Mouse (Mus musculus) heart, embryonic 13.5 days (tissue): Measurements from ENCODE around the gene Ttyh3. TPM values are rescaled to one million over a fixed set of nuclear protein-coding genes. Genes with fewer than 3 reads are reported as not detected.

Experiments
- ATAC-seq: fragments of 200-750 bp; cut with Nextera tagmentation; 2 replicates; pipeline ENCODE4 v1.8.0; 2017; ENCODE audit warnings: moderate TSS enrichment; ENCODE audit not compliant: insufficient number of reproducible peaks, low FRiP score, low TSS enrichment; ENCODE audit errors: extremely low read depth
- H3K27ac ChIP-seq: fragments of 300-500 bp; sonication (generic); replicated peaks from 2 replicates; pipeline ENCODE4 v1.5.1; 2015; ENCODE audit warnings: moderate library complexity, mild to moderate bottlenecking, inconsistent platforms
- H3K27me3 ChIP-seq: fragments of 300-500 bp; sonication (generic); replicated peaks from 2 replicates; pipeline ENCODE4 v1.6.1; 2015; ENCODE audit warnings: mild to moderate bottlenecking, inconsistent platforms
- H3K36me3 ChIP-seq: fragments of 300-500 bp; sonication (generic); 2 replicates; pipeline ENCODE4 v1.6.1; 2015; ENCODE audit warnings: mild to moderate bottlenecking, inconsistent platforms
- H3K4me1 ChIP-seq: fragments of 300-500 bp; sonication (generic); 2 replicates; pipeline ENCODE4 v1.6.1; 2015; ENCODE audit warnings: inconsistent platforms
- H3K4me2 ChIP-seq: fragments of 300-500 bp; sonication (generic); 2 replicates; pipeline ENCODE4 v1.6.1; 2015; ENCODE audit warnings: inconsistent platforms, mild to moderate bottlenecking, moderate library complexity
- H3K4me3 ChIP-seq: fragments of 300-500 bp; sonication (generic); 2 replicates; pipeline ENCODE4 v1.5.1; 2015; ENCODE audit warnings: moderate library complexity, mild to moderate bottlenecking, inconsistent platforms
- H3K9ac ChIP-seq: fragments of 300-500 bp; sonication (generic); 2 replicates; pipeline ENCODE4 v1.6.1; 2015; ENCODE audit warnings: inconsistent platforms, mild to moderate bottlenecking, moderate library complexity
- H3K9me3 ChIP-seq: fragments of 300-500 bp; sonication (generic); 2 replicates; pipeline ENCODE4 v1.6.1; 2016; ENCODE audit warnings: inconsistent platforms
- WGBS: fragments of 180-500 bp; shearing (Covaris S2); methylation state at CpG from one replicate; pipeline ENCODE4 v1.1.7; 2015; ENCODE audit warnings: mixed read lengths; 5-methylcytosine and 5-hydroxymethylcytosine counted together
- polyA plus RNA-seq: library from polyadenylated mRNA; unstranded; fragments of >200 nt; fragmentation: Nextera tagmentation; extraction: Ambion mirVana; gene quantifications from 2 replicates; pipeline ENCODE4 v1.2.1, GENCODE M21; 2015

Gene Ttyh3
- polyA plus RNA-seq, result 25.0 and 25.4 TPM in 2 replicates

DNA sequence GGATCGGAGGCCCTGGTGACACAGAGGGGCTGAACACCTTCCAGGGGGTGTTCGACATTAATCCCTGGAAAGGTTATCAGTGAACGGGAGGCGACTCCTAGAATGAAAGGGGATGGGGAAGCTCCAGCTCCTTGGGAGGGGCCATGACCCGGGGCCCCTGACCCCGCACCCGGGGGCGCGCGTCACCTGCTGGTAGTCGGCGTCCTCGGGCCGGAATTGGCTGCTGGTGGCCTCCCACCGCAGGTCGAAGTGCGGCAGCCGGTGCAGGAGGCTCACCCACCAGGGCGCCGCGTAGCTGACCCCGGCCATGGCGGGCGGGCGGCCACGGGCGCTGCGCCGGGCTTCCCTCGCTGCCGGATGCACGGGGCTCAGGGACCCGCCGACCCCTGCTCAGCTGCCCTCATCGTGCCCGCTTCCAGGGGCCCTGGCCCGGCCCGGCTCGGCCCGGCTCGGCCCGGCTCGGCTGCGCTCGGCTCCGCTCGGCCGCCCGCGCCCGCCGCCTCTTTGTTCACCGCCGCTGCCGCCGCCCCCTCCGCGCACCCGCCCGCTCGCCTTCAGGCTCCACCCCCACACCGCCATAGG, at the start of gene Ttyh3:
Gene Ttyh3 (minus strand): TSS at position 513 of the 582 bp plus-strand sequence.
- Histone ChIP-seq H3K27ac (peak within 1 kb of the TSS; percentile 96), H3K9me3 (no peaks in the 10 kb centered on the region), H3K4me3 (peak within 1 kb of the TSS; percentile 75), H3K9ac (peak within 1 kb of the TSS; percentile 95), H3K27me3 (no peaks in the 10 kb centered on the region), H3K4me2 (peak within 1 kb of the TSS; percentile 87), H3K4me1 (peaks cover 75% of the 10 kb centered on the region), H3K36me3 (peaks cover 32% of the 10 kb centered on the region)
- WGBS, result under 1% methylated on average over 44 of the region's 62 CpGs
- ATAC-seq, result no peak; the same call in 1 of the 2 replicates

DNA sequence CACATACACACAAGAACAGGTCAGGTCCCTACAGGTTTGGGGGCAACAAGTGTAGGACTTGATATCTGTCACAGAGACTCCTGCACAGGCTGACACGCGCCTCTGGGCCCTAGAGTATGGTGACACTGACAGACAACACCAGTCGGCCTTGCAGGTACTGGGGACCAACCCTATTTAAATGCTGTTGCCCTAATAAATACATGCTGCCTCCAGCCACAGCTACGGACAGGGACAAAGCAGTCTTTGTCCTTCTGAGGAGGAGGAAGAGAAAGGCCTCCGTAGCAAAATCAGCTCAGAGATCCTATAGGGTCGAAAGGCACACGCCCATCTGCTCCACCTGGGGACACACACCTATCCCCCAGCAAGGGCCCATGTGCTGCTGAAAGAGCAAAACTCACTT, 47.2 kb upstream of the Ttyh3 start:
- no peaks in the 10 kb centered on the region for H3K9me3 ChIP-seq
- no peak for ATAC-seq
- 86% methylated on average over 7 of the region's 7 CpGs for WGBS
- H3K27ac ChIP-seq, result no peak overlapping the region
- no peak overlapping the region for H3K9ac ChIP-seq
- H3K36me3 ChIP-seq, result peaks cover 60% of the 10 kb centered on the region
- H3K4me1 ChIP-seq, result peaks cover 12% of the 10 kb centered on the region
- H3K4me3 ChIP-seq, result no peak overlapping the region
- H3K27me3 ChIP-seq, result no peaks in the 10 kb centered on the region
- H3K4me2 ChIP-seq, result no peak overlapping the region

DNA sequence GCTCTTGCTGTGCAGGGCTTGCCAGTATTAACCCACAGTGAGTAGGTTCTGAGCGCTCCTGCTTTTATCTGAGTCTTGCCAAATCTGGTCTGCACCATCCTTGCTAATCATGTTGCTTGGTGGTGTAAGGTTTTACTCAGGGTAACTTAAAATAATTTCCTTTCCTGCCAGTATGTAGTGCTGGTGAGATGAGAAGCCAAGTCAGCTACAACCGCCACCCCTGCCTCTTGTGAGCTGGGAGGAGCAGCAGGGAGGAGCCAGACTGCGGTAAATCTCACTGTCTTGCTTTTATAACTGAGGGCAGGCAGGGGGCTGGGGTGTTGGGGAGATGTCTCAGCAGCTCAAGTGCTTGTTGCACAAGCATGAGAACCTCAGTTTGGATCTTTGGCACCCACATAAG, 39.6 kb upstream of the Ttyh3 start:
- Histone ChIP-seq H3K4me3 (no peak overlapping the region), H3K27ac (no peak overlapping the region), H3K36me3 (peaks cover 68% of the 10 kb centered on the region), H3K9me3 (no peaks in the 10 kb centered on the region), H3K4me1 (no peaks in the 10 kb centered on the region), H3K27me3 (no peaks in the 10 kb centered on the region), H3K9ac (no peak overlapping the region), H3K4me2 (no peak overlapping the region)
- no peak for ATAC-seq
- 71% methylated on average over 3 of the region's 3 CpGs for WGBS

DNA sequence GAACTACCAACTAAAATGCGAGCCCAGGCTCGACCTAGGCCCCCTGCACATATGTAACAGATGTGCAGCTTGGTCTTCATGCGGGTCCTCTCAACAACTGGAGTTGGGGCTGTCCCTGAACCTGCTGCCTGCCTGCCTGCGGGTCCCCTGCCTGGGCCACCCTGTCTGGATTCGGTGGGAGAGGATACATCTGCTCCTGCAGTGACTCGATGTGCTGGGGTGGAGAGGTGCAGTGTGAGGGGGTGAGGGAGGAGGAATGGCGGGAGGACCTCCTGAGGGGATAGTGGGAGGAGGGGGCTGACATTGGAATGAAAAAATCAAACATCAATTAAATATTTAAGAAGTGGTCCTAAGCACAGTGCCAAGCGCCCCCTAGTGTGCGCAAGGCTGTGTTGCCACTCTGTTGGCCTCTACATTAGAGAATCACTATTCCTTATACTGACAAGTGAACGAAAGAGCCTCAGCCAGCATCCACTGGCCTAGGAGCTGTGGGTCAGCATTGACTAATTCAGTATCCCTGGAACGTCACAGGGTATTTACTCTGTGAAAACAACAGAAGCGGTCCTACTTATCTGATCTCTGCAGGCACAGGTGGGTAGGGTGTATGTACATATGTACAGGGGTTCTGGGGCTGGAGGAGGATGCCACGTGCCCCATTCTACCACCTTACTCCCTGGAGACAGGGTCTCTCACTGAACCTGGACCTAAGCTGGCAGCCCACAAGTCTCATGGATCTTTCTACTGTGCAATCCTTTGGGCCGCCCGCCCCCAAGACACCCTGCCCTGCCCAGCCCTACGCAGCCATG, 35.7 kb upstream of the Ttyh3 start:
- Histone ChIP-seq H3K9ac (no peak overlapping the region), H3K27ac (no peak overlapping the region), H3K4me1 (no peaks in the 10 kb centered on the region), H3K9me3 (no peaks in the 10 kb centered on the region), H3K4me3 (no peak overlapping the region), H3K27me3 (no peaks in the 10 kb centered on the region), H3K36me3 (peaks cover 45% of the 10 kb centered on the region), H3K4me2 (no peak overlapping the region)
- no peak for ATAC-seq
- WGBS, result 63% methylated on average over 16 of the region's 16 CpGs

DNA sequence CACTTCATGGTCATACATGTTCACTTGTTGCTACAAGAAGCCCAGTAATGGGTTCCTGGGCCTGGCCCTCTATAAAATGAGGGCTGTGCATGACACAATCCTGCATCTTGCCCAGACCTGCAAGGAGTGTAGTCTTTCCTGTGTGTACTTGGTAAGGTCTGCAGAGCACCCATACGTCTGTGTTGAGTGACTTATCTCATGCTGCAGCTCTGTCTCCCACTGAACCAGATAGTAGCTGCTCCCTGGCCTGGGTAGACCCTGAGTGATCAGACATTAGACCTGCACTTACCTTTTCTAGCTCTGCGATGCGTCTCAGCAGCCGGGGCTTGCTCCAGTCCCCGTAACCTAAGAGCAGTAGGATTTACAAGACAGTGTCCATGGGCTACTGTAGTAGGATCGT, 33.3 kb upstream of the Ttyh3 start:
- Histone ChIP-seq H3K27ac (no peak overlapping the region), H3K9me3 (no peaks in the 10 kb centered on the region), H3K27me3 (no peaks in the 10 kb centered on the region), H3K4me3 (no peak overlapping the region), H3K36me3 (peaks cover 46% of the 10 kb centered on the region), H3K4me1 (no peaks in the 10 kb centered on the region), H3K9ac (no peak overlapping the region), H3K4me2 (no peak overlapping the region)
- no peak for ATAC-seq
- 82% methylated on average over 6 of the region's 6 CpGs for WGBS

DNA sequence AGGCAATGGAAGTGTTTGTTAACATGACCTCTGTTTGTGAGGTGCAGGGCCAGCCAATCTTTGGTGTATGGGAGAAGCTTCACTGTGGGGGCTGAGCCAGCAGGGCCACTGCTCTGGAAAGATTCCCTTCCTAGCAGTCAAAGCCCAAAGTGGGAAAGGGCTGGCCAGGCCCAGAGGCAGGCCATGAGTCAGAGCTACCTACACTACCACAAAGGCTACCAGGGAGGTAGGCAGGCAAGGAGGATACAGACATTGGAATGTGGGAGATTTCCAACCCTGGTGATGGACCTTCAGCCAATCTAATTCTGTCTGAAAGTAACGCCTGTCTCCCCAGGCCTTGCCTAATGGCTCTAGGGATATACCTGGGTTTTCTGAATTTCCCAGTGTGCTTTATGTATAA, 32.1 kb upstream of the Ttyh3 start:
- Histone ChIP-seq H3K36me3 (peaks cover 49% of the 10 kb centered on the region), H3K9me3 (no peaks in the 10 kb centered on the region), H3K4me3 (no peak overlapping the region), H3K9ac (no peak overlapping the region), H3K27me3 (no peaks in the 10 kb centered on the region), H3K4me2 (no peak overlapping the region), H3K4me1 (no peaks in the 10 kb centered on the region), H3K27ac (no peak overlapping the region)
- no peak for ATAC-seq
- WGBS, result 58% methylated on average over 1 of the region's 1 CpGs

DNA sequence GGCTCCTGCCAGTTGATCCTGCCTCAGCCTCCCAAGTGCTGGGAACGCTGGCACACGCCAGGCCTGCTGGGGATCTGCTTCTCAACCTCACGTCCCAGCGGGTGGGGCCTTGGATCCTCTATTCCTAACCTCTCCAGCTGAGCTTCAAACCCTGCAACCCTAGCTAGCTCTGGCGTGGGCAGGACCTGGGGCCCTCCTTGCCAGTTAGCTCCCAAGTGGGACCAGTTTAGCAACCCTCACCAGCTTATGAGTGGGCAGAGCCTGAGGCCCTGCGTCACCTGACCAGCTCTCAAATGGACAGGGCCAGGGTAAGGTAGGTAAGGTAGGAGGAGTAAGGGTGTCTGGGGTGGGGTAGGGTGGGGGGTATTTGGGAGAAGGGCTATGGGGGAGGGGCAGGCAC, 31.2 kb upstream of the Ttyh3 start:
- WGBS, result 86% methylated on average over 6 of the region's 6 CpGs
- H3K4me3 ChIP-seq, result no peak overlapping the region
- no peak; the same call in 1 of the 2 replicates for ATAC-seq

DNA sequence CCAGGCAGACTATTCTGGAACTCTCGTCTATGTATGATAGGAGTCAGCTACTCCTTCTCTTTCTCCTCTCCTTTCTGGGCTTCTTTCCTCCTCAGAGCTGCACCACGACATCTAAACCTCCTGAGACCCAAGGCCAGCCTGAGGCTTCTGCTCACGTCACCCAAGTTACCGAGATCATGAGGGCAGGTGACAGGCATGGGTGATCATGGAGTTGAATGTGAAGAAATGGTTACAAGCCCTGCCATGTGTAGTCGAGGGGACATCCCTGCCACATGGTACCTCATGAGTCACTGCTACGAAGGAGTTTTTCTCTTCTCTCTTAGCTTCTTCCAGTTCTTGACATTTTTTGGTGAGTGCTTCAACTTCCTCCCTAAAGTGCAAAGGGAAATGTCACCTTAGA, 28.3 kb upstream of the Ttyh3 start:
- ATAC-seq, result no peak

More for the DNA sequence above, 31.2 kb upstream of the Ttyh3 start:
- Histone ChIP-seq H3K4me2 (no peak overlapping the region), H3K9me3 (no peaks in the 10 kb centered on the region), H3K27me3 (no peaks in the 10 kb centered on the region), H3K36me3 (peaks cover 52% of the 10 kb centered on the region), H3K27ac (no peak overlapping the region), H3K4me1 (no peaks in the 10 kb centered on the region), H3K9ac (no peak overlapping the region)

DNA sequence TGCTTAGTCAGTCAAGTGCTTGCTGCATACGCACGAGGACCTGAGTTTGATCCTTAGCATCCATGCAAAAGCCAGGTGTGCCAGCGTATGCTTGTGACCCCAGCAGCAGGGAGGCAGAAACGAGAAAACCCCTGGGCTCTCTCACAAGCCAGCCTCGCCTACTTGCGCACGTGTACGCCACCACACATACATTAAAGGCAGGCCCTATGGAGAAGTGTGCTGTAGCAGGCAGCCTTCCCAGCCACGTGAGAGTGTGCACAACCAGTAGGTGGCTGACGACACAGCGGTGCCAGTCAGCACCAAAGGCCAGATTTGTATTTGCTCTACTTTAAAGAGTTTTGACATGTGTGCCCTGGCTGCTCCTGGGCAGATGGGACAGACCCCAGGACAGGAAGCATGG, 26.8 kb upstream of the Ttyh3 start:
- Histone ChIP-seq H3K4me2 (no peak overlapping the region), H3K27ac (no peak overlapping the region), H3K36me3 (peaks cover 67% of the 10 kb centered on the region), H3K4me1 (peaks cover 6% of the 10 kb centered on the region; the same call in 1 of the 2 replicates), H3K9ac (no peak overlapping the region), H3K9me3 (no peaks in the 10 kb centered on the region), H3K27me3 (no peaks in the 10 kb centered on the region), H3K4me3 (no peak overlapping the region)
- WGBS, result 88% methylated on average over 11 of the region's 11 CpGs
- no peak for ATAC-seq

More for the DNA sequence above, 28.3 kb upstream of the Ttyh3 start:
- no peak overlapping the region for H3K4me2 ChIP-seq
- no peaks in the 10 kb centered on the region for H3K9me3 ChIP-seq
- no peaks in the 10 kb centered on the region for H3K27me3 ChIP-seq
- no peak overlapping the region for H3K4me3 ChIP-seq
- peaks cover under 1% of the 10 kb centered on the region; the same call in 1 of the 2 replicates for H3K4me1 ChIP-seq
- H3K27ac ChIP-seq, result no peak overlapping the region
- WGBS, result 72% methylated on average over 6 of the region's 6 CpGs
- H3K9ac ChIP-seq, result no peak overlapping the region
- peaks cover 65% of the 10 kb centered on the region for H3K36me3 ChIP-seq

DNA sequence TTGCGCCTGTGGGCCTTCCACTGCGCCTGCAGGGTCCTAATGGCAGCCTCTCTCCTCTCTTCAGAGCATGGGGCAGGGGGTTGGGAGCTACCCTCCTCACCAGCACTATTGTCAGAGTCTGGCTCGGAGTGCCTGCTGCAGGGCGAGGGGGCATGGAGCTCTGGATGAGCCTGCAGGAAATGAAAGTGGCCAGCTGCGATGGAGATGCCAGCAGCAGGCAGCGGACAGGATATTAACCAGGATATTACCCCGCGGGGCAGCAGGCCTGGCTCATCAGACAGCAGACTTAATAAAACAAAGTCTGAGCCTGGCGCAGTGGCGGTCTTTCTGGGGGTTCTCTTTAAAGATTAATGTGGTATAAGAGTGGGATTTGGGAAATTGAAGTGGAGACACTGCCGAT, 26.2 kb upstream of the Ttyh3 start:
- no peaks in the 10 kb centered on the region for H3K27me3 ChIP-seq
- no peak overlapping the region for H3K9ac ChIP-seq
- H3K4me3 ChIP-seq, result no peak overlapping the region
- WGBS, result 81% methylated on average over 11 of the region's 11 CpGs
- H3K4me1 ChIP-seq, result peaks cover 6% of the 10 kb centered on the region; the same call in 1 of the 2 replicates
- no peak overlapping the region for H3K4me2 ChIP-seq
- peaks cover 72% of the 10 kb centered on the region for H3K36me3 ChIP-seq
- no peaks in the 10 kb centered on the region for H3K9me3 ChIP-seq
- H3K27ac ChIP-seq, result no peak overlapping the region
- no peak for ATAC-seq

DNA sequence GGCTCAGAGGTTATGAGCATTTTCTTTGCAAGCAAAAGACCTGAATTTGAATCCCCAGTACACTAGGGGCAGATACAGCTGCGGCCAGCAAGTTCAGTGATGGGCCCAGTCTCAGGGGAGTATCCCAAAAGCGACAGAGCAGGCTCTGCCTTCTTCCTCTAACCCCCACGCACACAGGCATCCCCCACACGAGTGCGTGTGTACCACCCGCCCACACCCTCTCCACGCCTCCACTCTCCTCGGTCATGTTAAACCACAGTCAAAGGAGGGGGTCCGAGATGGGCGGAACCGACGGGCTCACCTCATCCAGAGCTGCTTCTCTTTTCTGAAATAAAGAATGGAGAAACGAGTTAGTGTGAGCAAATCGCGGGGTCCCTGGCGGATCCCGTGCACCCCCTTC, 25.2 kb upstream of the Ttyh3 start:
- no peak overlapping the region for H3K9ac ChIP-seq
- no peak overlapping the region for H3K27ac ChIP-seq
- no peak overlapping the region for H3K4me2 ChIP-seq
- no peak for ATAC-seq
- no peaks in the 10 kb centered on the region for H3K27me3 ChIP-seq
- H3K36me3 ChIP-seq, result peaks cover 77% of the 10 kb centered on the region
- H3K9me3 ChIP-seq, result peaks cover 3% of the 10 kb centered on the region
- H3K4me3 ChIP-seq, result no peak overlapping the region
- 73% methylated on average over 17 of the region's 17 CpGs for WGBS
- peaks cover 6% of the 10 kb centered on the region; the same call in 1 of the 2 replicates for H3K4me1 ChIP-seq
